Mouse (Mus musculus): ENCODE measurements around the gene Sulf2. TPM values are rescaled to one million over a fixed set of nuclear protein-coding genes. Genes with fewer than 3 reads are reported as not detected.

Gene Sulf2
- polyA plus RNA-seq (2012; rRNA removed), result 83.5 and 187 TPM in 2 replicates

GRCm38 (mm10) chr2:166155454-166155815 lies at the start of gene Sulf2:
Gene Sulf2, minus strand, starts transcription at chr2:166155663.

Other genes starting within 250 kb of the Sulf2 start
- gene Ncoa3, start 163.0 kb downstream of the Sulf2 start, polyA plus RNA-seq (2012; rRNA removed), result 15.3 and 21.0 TPM in 2 replicates

Measured in central nervous system, embryonic 11.5 days (tissue).